Mouse (Mus musculus): ENCODE data around the gene Poc5.

The Poc5 gene

DNA sequence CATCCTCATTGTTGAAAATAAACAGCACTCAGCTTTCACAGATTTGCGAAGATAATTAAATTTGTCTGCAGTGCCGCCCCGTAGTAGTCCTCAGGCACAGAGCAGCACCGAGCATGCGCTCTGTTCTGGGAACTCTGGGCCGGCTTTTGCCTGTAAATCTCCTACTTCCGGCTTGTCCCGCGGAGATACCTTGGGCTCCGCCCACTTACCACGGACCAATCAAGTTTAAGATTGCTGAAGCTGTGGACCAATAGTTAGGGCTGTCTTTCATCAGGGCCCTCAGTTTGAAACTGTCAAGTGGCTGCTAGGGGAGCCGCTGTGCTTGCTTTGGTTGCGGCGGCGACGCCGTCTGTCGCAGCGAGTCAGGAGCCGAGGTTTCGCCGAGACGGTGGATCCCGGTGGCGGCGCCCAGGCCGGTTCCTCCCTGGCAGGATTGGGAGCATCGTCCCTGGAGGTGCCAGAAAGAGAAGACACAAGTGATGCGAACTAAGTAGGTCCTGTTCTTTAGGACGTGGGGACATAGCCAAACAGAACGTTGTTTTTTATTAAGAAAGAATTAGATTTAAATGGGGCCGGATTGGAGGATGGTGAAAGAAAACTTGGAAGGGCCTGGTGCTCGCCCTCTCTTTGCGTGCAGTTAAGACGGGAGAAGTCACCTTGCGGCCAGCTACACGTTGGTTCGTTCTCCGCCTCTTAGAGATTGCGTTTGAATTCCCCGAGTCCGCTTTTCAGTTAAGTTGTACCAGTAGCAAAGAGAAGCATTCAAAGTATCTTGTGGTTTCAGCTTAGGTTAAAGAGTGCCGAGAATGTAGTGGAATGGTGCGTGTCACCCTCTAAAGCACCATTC is at the start of gene Poc5:
Gene Poc5 (plus strand): TSS at position 253 of the 847 bp plus-strand sequence.
- DNase-seq (ENCODE audit: low read depth, low spot score) = peak; percentile 98

DNA sequence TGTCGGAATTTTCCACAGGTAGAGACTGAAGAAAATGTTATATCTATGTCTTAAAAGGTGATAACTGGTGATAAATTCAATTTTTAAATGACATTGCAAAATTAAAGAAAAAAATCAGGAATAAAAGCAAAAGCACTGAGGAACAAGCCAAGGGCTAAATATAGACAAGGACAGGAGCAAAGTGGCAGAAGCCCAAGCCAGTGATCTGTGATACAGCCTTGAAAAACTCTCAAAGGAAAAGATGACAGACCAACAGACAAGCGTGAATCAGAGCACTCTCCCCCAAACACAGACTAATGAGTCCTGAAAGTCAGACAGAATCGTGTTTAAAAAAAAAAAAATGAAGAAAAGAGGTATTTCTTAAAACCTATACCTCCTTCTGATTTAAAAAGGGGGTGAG is 46.6 kb upstream of the Poc5 start:
- no peak for DNase-seq (ENCODE audit: low read depth, low spot score)

DNA sequence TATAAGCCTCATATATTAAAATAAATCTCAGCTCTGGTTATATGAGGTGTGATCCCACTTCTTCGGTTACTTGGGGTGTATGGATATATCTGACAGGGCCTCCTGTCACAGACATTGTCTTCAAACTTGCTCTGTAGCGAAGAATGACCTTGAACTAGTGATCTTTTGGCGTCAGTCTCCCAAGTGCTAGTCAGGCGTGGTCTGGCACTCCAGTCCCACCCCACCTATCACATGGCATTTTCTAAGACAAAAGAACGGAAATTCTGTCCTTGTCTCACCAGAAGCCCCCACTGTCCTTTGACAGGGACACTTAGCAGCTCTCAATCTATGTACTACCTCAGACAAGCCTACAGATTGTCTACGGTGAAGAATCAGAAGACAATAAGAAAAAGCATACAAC is 43.3 kb upstream of the Poc5 start:
- DNase-seq (ENCODE audit: low read depth, low spot score) = peak; percentile 25

DNA sequence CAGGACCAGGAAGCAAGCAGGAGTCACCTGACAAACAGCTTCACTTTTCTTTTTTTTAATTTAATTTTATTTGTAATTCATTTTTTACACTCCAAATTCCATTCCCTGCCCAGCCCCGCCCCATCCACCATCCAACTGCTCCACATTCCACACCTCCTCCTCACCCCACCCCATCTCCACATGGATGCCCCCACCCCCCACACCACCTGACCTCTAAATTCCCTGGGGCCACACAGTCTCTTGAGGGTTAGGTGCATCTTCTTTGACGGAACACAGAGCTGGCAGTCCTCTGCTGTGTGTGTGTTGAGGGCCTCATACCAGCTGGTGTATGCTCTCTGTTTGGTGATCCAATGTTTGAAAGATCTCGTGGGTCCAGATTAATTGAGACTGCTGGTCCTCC is 41.5 kb upstream of the Poc5 start:
- peak; percentile 52 for DNase-seq (ENCODE audit: low read depth, low spot score)

DNA sequence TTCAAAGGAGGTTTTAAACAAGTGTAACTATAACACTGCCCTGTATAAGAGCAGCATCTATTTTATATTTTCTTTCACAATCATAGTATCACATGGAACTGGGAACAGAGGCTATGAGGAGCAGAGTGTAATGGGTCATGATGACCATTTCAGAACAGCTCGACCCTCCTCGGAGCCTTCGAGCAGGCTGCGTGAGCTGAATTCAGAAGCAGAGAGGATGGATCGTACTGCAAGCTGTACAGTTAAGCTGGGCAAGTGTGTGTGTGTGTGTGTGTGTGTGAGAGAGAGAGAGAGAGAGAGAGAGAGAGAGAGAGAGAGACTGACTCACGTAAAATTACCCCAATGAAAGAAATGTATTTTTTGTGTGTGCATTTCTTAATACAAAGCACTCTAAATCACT is 37.9 kb upstream of the Poc5 start:
- no peak for DNase-seq (ENCODE audit: low read depth, low spot score)

DNA sequence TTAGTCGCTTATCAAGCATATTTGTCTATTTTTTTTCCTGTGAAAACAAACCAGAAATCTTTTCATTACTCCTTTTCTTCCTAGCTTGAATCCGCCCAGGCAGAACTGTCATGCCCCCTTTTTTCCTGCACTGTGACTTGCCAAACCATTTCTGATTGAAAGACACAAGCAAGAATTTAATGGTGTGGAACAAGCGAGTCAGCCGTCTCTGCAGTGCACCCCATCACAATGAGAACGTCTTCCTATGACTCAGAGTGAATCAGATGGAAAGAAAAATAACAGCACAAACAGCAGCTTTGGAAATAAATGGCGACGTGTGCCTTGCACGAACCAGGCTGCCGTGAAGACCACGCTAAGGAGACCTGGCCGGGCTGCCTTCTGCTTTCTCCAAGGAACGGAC is 36.8 kb upstream of the Poc5 start:
- no peak for DNase-seq (ENCODE audit: low read depth, low spot score)

DNA sequence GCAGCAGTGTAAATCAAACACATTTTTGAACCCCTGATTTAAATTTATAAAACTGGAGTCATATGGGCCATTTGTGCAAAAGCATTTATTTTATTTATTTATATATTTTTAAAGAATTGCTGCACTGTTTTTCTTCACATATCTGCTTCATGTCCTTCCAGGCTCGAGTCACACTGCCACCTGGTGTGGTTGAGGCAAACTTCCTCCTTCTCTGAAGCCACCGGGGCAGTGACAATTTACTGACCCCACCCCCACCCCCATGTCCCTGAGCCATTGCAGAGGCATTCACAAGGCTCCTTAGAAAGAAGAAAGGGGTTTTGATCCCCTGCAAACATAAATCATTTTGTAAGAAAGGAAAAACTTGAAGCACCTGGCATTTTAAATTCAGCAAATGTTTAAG is 12.6 kb upstream of the Poc5 start:
- DNase-seq (ENCODE audit: low read depth, low spot score) = peak; percentile 49

DNA sequence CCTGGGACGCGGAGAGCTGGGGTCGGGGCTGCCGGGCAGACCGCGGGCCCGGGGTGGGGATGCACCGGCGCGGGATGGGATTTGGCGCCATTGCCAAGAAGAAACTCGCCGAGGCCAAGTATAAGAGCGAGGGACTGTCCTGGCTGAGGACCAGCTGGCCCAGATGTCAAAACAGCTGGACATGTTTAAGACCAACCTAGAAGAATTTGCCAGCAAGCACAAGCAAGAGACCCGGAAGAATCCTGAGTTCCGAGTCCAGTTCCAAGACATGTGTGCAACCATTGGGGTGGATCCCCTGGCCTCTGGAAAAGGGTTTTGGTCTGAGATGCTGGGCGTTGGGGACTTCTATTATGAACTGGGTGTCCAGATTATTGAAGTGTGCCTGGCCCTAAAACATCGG is 11.2 kb upstream of the Poc5 start:
- DNase-seq (ENCODE audit: low read depth, low spot score) = no peak

DNA sequence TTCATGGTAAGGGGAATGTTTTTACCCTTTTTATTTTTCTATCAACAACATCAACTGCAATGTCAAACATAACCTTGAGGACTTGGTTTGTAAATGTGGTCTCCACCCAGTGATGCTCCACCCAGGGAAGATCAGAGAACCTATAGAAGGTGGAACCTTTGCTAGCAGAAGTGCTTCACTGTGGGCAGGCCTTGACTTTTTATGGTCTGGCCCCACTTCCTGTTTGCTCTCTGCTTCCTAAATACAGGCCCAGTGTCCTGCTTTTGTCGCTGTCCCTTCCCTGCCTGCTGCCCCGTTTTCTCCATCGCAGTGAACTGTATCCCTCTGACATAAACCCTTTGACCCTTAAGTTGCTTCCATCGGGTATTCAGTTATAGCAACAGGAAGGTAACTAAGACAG is 10.2 kb upstream of the Poc5 start:
- no peak for DNase-seq (ENCODE audit: low read depth, low spot score)

DNA sequence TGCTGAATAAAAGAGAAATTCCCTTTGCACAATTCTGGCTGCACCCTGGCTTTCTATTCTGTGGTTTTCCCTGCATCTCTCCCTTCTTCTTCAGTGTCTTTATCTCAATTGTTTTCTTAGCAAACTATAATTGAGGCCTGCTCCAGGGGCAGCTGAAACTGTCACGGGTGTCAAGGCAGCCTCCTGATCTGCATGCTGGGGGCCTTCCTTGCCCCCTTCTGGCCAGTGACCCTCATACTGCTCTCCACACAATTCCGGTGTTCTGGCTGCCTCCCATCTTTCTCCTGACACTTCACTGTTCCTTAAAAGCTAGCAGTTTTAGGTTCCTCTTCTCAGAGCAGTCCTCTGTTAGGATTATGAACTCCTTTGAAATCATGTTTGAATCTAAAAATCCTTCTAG is 1.2 kb downstream of the Poc5 start:
- DNase-seq (ENCODE audit: low read depth, low spot score) = no peak

DNA sequence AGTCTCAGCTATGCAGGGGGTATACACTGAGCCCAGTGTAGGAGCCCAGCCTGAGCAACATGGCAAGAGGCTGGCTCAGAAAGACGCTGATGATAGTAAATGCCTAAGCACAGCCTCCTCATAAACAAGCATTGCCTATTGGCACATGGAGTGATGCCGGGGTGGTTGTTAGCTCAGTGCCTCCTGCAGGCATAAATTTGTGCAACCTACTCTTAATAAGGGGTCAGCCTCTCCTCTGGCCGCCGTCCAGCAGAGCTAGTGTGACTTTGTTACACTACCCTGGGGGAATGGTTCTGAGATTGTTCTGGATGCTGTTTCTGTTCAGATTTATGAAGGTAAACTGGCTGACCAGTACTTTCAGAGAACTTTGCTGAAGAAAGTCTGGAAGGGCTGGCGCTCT is 13.2 kb downstream of the Poc5 start:
- no peak for DNase-seq (ENCODE audit: low read depth, low spot score)

DNA sequence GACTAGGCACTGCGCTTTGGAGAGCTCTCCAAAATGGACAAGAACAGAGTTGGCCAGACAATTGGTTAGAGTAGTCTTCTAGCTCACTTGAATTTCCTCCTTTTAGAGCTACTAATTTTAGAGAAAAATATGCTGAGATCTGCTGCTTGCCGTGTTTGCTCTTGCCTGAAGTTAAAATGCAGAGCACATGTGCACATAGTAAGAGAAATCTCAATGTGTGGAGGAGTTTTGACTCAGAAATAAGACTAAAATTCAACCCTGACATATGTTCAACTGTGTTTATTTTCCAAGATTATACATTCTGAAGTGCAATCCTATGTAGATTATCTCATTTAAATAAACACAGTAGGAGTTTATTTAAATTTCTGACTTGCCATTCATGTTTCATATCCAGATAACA is 17.4 kb downstream of the Poc5 start:
- DNase-seq (ENCODE audit: low read depth, low spot score) = no peak

DNA sequence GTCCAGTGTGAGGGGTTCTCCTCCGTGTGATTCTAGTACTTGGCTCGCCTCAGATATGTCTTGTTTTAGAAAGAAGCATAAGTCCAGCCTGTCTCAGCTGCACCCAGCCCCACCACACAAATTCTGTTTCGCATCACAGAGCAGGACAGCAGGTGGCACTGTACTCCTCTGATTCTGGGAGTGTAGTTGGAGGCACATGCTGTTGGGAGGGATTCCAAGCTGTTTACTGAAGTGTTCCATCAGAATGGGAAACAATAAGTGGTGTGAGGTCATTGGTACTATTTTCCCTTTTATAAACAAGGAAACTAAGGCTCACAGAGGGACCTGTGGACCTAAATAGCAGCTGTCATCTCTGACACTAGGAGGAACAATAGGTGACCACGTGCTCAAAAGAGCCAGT is 18.9 kb downstream of the Poc5 start:
- DNase-seq (ENCODE audit: low read depth, low spot score) = peak; percentile 42

DNA sequence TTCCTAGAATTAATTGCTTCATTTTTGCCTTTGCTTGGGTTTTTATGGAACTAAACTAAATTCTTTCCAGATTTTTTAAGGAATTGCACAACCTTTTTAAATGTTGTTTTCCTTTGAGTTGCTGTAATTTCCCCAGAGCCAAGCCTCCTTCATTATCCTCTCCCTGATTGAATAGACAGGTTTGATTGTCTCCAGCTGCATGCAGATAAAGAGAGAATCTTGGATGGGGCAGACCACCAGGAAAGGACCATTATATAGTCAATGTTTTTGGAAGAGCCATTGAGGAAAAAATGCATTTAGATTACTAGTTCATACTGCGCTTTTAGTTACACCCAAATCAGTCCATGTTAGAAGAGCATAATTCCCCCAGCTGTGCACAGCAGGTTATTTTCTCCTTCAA is 20.7 kb downstream of the Poc5 start:
- DNase-seq (ENCODE audit: low read depth, low spot score) = no peak

DNA sequence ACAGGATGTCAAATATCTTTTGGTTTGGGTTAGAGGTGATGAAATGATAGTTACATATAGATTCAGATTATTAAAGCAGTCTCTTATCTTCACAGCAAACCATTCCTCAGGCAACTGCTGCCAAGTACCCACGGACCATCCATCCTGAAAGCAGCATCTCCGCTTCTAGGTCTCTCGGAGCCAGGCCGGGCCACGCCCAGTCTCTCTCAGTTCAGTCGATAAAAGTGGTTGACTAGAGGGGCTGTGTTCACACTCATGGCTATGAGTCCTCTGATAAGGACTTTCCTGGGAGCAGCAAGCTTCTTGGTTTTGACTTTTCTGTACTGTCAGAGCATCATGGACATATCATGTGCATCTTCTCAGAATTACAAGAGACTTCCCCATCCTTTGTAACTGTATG is 26.3 kb downstream of the Poc5 start:
- no peak for DNase-seq (ENCODE audit: low read depth, low spot score)

DNA sequence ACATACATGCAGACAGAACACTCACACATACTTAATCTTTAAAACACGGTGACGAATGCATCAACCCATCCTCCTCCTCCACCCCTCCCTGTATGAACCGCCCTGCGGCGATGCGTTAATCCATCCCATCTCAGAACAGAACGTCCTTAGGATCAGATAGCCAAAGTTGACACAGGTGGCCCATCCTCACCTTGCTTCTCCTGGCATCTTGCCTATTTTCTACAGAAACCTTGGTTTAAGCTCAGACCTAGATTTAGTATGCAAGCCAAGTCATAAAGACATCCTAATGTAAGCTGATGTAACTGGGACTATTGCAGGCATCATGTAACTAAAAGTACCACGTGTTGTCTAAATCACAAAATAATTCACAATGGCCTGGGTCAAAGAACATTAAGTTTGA is 28.3 kb downstream of the Poc5 start:
- DNase-seq (ENCODE audit: low read depth, low spot score) = no peak

DNA sequence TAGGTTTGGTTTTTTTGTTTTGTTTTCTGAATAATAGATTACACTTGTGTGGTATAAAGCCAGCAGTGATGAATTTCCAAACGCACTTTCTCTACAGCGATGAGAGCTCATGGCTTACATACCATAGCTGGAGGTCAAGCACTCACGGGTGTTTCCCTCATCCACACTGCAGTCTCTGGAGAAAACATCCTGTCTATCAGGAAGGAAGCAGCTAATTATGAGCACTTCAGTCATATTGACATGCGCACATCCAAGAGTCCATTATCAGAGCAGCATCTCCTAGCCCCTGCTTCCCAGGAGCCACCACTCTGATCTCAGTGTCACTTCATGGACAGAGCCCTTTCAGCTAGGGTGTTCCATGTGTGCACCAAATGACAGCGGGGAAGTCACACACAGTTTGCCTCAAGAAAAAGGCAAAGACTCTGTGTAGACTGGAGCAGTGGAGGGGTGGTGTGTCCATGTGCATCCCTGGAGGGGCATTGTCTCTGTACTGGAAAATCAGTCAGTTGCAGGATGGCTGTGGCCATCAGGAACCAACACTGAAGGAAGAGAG is 29.2 kb downstream of the Poc5 start:
- DNase-seq (ENCODE audit: low read depth, low spot score) = no peak

DNA sequence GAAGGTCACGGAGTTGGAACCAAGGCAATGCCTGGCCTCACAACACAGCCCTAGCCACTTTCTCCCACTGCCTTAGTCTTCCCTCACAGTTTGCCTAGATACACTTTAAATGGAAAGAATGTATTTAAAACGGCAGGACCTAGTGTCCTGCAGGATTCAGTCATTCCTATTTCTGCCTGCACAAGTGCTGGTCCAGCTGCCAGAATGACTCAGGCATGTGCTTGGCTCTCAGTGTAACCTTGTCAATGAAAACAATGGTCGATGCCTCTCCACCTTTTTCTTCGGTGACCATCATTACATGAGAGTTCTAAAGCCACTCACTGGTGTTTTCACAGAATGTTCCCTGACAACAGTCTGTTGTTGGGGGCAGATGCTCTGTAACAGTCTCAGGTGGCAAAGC is 30.4 kb downstream of the Poc5 start:
- no peak for DNase-seq (ENCODE audit: low read depth, low spot score)

DNA sequence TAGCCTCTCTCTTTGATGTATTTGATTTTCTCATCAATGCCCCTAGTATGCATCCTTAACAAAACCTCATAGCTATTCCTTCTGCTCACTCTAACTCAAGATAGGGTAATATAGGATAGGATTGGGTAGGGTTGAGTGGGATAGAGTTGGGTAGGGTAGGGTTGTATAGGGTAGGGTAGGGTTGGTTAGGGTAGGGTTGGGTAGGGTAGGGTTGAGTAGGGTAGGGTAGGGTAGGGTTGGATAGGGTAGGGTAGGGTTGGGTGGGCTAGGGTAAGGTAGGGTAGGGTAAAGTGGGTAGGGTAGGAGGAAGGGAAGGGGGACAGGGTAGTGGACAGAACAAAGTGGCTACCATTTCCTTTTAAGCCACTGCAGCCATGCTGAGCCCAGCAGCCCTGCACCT is 33.1 kb downstream of the Poc5 start:
- no peak for DNase-seq (ENCODE audit: low read depth, low spot score)

DNA sequence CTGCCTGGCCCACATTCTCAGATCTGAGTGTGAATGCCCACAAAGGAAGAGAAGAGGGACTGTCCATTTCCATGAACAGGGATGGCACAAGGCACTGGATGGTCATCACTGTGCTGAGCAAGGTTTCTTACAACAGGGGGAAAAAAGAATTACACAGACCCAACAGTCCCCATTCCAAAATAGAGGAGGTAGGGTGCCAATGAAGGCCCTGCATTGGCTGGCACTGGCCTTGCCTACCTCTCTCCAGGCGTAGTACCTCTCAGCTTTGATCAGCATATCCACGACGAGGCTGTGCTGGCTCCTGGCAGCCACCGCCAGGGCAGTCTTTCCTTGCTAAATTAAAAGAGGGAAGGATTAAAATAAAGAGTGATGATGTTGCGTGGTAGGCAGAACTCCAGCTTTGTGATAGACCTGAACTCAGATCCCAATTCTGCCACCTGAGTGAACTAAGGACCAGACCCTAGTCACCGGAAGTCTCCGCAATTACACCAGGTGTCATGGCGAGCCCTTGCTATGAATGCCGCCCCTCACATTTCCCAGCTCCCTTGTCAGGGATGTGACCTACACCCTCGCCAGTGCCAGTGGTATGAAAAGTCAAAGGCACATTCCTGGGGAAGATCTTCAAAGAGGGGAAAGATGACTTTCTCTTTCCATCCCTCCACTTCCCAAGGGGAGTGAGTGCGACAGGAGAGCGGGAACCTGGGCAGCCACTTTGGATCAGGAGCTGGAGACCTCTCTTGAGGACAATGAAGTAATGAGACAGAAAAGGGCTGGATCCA is 36.6 kb downstream of the Poc5 start:
- no peak for DNase-seq (ENCODE audit: low read depth, low spot score)

DNA sequence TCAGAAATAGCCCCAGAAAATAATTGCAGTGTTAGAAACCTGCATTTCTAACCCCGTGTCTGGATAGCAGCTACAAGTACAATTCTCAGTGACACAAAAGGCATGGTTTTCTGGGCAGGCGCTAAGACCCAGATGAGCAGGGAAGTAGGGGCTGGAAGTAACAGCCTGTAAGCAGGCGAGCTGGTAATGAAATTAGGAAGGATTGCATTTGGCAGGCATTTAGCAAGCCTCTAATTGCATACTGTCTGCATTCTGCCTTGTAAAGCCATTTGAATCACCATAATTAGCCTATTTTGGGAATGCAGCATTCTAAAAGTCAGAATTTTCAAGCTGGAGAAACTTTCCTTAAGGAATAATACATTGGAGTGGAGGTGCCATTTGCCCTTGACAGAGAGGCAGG is 38.0 kb downstream of the Poc5 start:
- no peak for DNase-seq (ENCODE audit: low read depth, low spot score)

DNA sequence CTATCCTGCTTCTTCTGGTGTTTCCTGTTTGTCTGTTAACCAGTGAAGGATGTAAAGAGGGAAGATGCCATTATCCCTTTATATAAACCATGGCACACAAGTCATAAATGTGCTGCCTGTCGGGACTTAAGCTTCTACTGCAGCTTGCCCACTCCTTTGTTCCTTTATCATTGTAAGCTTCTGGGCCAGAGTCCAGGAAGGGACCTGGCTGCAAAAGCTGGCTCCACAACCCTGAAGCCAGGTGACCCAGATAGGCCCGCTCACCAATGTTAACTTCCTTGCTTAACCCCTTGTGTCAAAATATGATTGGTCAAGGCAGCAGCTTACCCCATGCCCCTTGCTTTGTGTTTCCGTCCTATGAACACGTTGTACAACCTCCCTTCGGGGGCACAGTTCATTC is 40.4 kb downstream of the Poc5 start:
- DNase-seq (ENCODE audit: low read depth, low spot score) = no peak

DNA sequence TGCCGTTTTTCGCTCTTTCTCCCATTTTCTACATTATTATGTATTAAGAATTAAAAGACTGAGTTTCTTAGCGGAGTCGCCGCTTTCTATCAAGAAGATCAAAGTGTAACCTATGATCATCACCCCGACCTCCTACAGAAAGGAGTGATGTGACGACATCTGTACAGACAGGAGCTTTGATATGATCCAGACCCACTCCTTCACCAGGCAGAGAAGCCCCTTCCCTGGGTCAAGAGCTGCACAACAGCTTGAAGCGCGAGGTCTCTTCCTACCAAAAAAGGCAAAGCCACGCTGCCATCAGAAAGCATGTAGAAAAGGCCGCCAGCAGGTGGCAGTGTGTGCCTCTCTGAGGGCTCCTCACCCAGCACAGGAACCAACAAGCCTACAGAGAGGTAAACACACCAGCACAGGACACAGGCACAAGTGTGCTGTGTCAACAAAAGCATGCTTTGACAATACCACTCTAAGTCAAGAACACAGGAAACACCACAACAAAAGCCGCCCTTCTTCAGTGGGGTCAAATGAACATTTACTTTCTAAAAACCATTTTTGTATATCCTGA is 43.6 kb downstream of the Poc5 start:
- peak; percentile 84 for DNase-seq (ENCODE audit: low read depth, low spot score)
